Mouse (Mus musculus) heart, embryonic 10.5 days (tissue): ENCODE data around the gene Fam243. TPM values are rescaled to one million over a fixed set of nuclear protein-coding genes. Genes with fewer than 3 reads are reported as not detected.

Experiments
- DNase-seq: peaks from one replicate; pipeline ENCODE4 v3.0.0-alpha.2; 2017; ENCODE audit warnings: low spot score
- H3K27ac ChIP-seq: fragments of 300-500 bp; sonication (generic); 2 replicates; pipeline ENCODE4 v1.5.1; 2016; ENCODE audit warnings: mild to moderate bottlenecking
- H3K27me3 ChIP-seq: fragments of 300-500 bp; sonication (generic); 2 replicates; pipeline ENCODE4 v1.6.1; 2016; ENCODE audit warnings: mild to moderate bottlenecking; ENCODE audit not compliant: poor library complexity, insufficient read depth, severe bottlenecking
- H3K36me3 ChIP-seq: fragments of 300-500 bp; sonication (generic); 2 replicates; pipeline ENCODE4 v1.6.1; 2016; ENCODE audit warnings: mild to moderate bottlenecking, moderate library complexity
- H3K4me1 ChIP-seq: fragments of 300-500 bp; sonication (generic); 2 replicates; pipeline ENCODE4 v1.6.1; 2016; ENCODE audit warnings: mild to moderate bottlenecking
- H3K4me3 ChIP-seq: fragments of 300-500 bp; sonication (generic); 2 replicates; pipeline ENCODE4 v1.5.1; 2016; ENCODE audit warnings: mild to moderate bottlenecking, moderate library complexity
- H3K9me3 ChIP-seq: fragments of 300-500 bp; sonication (generic); 2 replicates; pipeline ENCODE4 v1.6.1; 2016; ENCODE audit warnings: mild to moderate bottlenecking, moderate library complexity
- WGBS: fragments of 180-500 bp; shearing (Covaris S2); methylation state at CpG from one replicate; pipeline ENCODE4 v1.1.7; 2016; 5-methylcytosine and 5-hydroxymethylcytosine counted together
- polyA plus RNA-seq: library from polyadenylated mRNA; unstranded; fragments of >200 nt; fragmentation: Nextera tagmentation; extraction: Ambion mirVana; gene quantifications from 2 replicates; pipeline ENCODE4 v1.2.1, GENCODE M21; 2016

Gene Fam243
- polyA plus RNA-seq, 1 experiment from 2014 or later: not detected

- 43% methylated on average over 13 of the region's 13 CpGs for WGBS
These were observed 25.2 kb upstream of the Fam243 start for GRCm38 (mm10) chr16:92346297-92346916.

DNA sequence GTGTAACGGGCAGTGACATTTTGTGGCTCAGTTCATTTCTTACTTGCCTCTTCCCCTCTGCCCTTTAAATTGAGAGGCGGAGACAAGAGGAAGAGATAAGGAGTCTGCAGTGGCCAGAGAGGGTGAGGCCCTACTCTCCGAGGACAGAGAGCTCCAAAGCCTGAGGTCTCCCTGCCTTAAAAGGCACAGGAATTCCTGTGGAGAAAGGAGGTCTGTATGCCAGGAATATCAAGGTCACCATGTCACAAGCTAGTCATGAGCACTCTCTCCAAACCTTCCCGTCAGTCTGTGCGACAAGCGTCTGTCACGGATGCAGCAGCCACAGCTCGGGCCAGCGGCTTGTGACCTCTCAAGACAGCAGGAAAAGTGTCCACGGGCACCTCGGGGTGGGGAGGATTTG, 23.9 kb upstream of the Fam243 start:
- no peaks in the 10 kb centered on the region for H3K27me3 ChIP-seq
- H3K27ac ChIP-seq: peak overlapping the region; percentile 88
- peaks cover 57% of the 10 kb centered on the region for H3K4me1 ChIP-seq
- 18% methylated on average over 11 of the region's 11 CpGs for WGBS
- H3K4me3 ChIP-seq: no peak overlapping the region
- no peaks in the 10 kb centered on the region for H3K36me3 ChIP-seq
- no peaks in the 10 kb centered on the region for H3K9me3 ChIP-seq
- DNase-seq: peak; percentile 96

More at GRCm38 (mm10) chr16:92346297-92346916, 25.2 kb upstream of the Fam243 start:
- Histone ChIP-seq H3K27me3 (no peaks in the 10 kb centered on the region), H3K9me3 (no peaks in the 10 kb centered on the region), H3K4me1 (peaks cover 46% of the 10 kb centered on the region), H3K36me3 (no peaks in the 10 kb centered on the region), H3K27ac (peak overlapping the region; percentile 88), H3K4me3 (no peak overlapping the region)
- peak; percentile 93 for DNase-seq

- peak overlapping the region; percentile 89 for H3K27ac ChIP-seq
- peak overlapping the region; percentile 49 for H3K4me3 ChIP-seq
- peaks cover 49% of the 10 kb centered on the region for H3K4me1 ChIP-seq
- H3K27me3 ChIP-seq: no peaks in the 10 kb centered on the region
- no peaks in the 10 kb centered on the region for H3K9me3 ChIP-seq
- 12% methylated on average over 27 of the region's 27 CpGs for WGBS
- no peaks in the 10 kb centered on the region for H3K36me3 ChIP-seq
- peak; percentile 92 for DNase-seq
These were observed 19.6 kb upstream of the Fam243 start for GRCm38 (mm10) chr16:92340612-92341511.

- H3K36me3 ChIP-seq: no peaks in the 10 kb centered on the region
- no peak overlapping the region; the same call in 1 of the 2 replicates for H3K27ac ChIP-seq
- peak; percentile 90 for DNase-seq
- no peaks in the 10 kb centered on the region for H3K9me3 ChIP-seq
- H3K4me3 ChIP-seq: no peak overlapping the region
- 8% methylated on average over 9 of the region's 9 CpGs for WGBS
- no peaks in the 10 kb centered on the region for H3K27me3 ChIP-seq
- peaks cover 44% of the 10 kb centered on the region for H3K4me1 ChIP-seq
These were observed 15.0 kb upstream of the Fam243 start for GRCm38 (mm10) chr16:92336280-92336679.

GRCm38 (mm10) chr16:92334600-92334999, 13.4 kb upstream of the Fam243 start:
- Histone ChIP-seq H3K9me3 (no peaks in the 10 kb centered on the region), H3K27me3 (no peaks in the 10 kb centered on the region), H3K27ac (peak overlapping the region; percentile 47; the same call in 1 of the 2 replicates), H3K4me1 (peaks cover 39% of the 10 kb centered on the region), H3K4me3 (no peak overlapping the region), H3K36me3 (no peaks in the 10 kb centered on the region)
- no peak for DNase-seq
- WGBS: 62% methylated on average over 9 of the region's 9 CpGs

DNA sequence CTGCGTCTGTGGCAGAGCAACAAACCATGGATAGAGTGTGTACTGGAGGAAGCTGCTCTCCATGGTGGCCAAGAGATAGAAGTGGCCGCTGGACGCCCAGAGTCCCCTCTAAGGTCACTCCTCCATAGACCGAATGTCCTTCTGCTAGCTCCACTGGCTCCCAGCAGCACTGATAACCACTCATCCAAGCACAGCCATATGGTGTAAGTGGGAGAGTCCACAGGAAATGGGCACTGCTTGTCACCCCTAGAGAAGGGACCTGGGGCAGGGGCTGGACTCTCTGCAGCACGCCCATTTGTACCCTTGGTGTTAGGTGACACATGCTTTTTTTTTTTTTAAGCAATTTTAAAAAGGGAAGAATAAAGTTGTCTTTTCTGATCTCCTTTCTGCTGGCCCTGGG, 9.7 kb upstream of the Fam243 start:
- 49% methylated on average over 5 of the region's 5 CpGs for WGBS
- Histone ChIP-seq H3K9me3 (no peaks in the 10 kb centered on the region), H3K27ac (peak overlapping the region; percentile 13; the same call in 1 of the 2 replicates), H3K4me3 (no peak overlapping the region), H3K36me3 (no peaks in the 10 kb centered on the region), H3K4me1 (peaks cover 35% of the 10 kb centered on the region), H3K27me3 (no peaks in the 10 kb centered on the region)
- no peak for DNase-seq

DNA sequence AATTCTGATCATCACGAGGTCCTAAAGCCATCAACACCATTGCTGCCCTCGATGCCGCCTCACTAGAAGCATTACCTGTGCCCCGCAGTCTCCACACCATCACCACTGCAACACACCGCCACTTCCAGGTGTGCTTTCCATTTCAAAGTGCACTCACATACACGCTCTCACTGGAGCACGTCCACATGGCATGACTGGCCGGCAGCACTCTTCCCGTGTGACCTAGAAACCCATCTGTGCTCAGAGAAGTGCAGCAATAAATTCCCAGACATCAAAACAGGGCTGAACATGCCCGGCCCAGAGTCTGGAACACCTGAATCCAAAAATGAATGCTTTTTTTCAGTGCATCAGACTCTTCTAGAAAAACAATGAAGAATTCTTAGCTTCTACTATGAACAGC, 6.7 kb upstream of the Fam243 start:
- no peak overlapping the region for H3K27ac ChIP-seq
- 86% methylated on average over 10 of the region's 10 CpGs for WGBS
- DNase-seq: no peak
- no peaks in the 10 kb centered on the region for H3K27me3 ChIP-seq
- H3K4me1 ChIP-seq: peaks cover 32% of the 10 kb centered on the region
- no peaks in the 10 kb centered on the region for H3K36me3 ChIP-seq
- no peak overlapping the region for H3K4me3 ChIP-seq
- H3K9me3 ChIP-seq: no peaks in the 10 kb centered on the region

DNA sequence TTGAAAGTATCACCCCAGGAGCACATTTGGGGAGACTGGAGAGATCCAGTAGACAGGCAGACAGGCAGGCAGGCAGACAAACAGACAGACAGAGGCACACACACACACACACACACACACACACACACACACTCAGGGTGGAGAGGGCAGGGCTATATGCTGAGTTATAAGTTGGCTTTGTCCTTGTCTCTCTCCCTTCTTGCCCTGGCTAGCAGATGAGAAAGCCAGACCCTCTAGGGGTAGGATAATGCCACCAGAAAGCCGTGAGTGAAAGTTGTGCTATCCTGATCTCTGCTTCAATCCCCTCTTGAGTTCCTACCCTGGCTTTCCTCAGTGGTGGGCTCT, 3.8 kb upstream of the Fam243 start:
- peaks cover 17% of the 10 kb centered on the region for H3K4me1 ChIP-seq
- H3K36me3 ChIP-seq: no peaks in the 10 kb centered on the region
- H3K9me3 ChIP-seq: no peaks in the 10 kb centered on the region
- H3K4me3 ChIP-seq: no peak overlapping the region
- DNase-seq: no peak
- H3K27ac ChIP-seq: peak overlapping the region; percentile 7; the same call in 1 of the 2 replicates
- H3K27me3 ChIP-seq: no peaks in the 10 kb centered on the region
- 65% methylated on average over 1 of the region's 1 CpGs for WGBS

GRCm38 (mm10) chr16:92324309-92325061, 3.2 kb upstream of the Fam243 start:
- Histone ChIP-seq H3K27me3 (no peaks in the 10 kb centered on the region), H3K4me3 (no peak overlapping the region), H3K27ac (peak overlapping the region; percentile 7; the same call in 1 of the 2 replicates), H3K36me3 (no peaks in the 10 kb centered on the region), H3K4me1 (peaks cover 14% of the 10 kb centered on the region), H3K9me3 (no peaks in the 10 kb centered on the region)
- DNase-seq: no peak
- WGBS: 56% methylated on average over 7 of the region's 7 CpGs

GRCm38 (mm10) chr16:92320361-92320760, 880 bp downstream of the Fam243 start:
- H3K27me3 ChIP-seq: no peaks in the 10 kb centered on the region
- H3K4me3 ChIP-seq: no peak overlapping the region
- DNase-seq: no peak
- peaks cover 11% of the 10 kb centered on the region; the same call in 1 of the 2 replicates for H3K4me1 ChIP-seq
- no peaks in the 10 kb centered on the region for H3K36me3 ChIP-seq
- 88% methylated on average over 3 of the region's 3 CpGs for WGBS
- H3K9me3 ChIP-seq: no peaks in the 10 kb centered on the region
- H3K27ac ChIP-seq: no peak overlapping the region

- whole genome bisulfite sequencing: 57% methylated on average over 20 of the region's 20 CpGs
- H3K9me3 ChIP-seq: no peaks in the 10 kb centered on the region
These were observed 1.7 kb downstream of the Fam243 start for GRCm38 (mm10) chr16:92319353-92320109.

DNA sequence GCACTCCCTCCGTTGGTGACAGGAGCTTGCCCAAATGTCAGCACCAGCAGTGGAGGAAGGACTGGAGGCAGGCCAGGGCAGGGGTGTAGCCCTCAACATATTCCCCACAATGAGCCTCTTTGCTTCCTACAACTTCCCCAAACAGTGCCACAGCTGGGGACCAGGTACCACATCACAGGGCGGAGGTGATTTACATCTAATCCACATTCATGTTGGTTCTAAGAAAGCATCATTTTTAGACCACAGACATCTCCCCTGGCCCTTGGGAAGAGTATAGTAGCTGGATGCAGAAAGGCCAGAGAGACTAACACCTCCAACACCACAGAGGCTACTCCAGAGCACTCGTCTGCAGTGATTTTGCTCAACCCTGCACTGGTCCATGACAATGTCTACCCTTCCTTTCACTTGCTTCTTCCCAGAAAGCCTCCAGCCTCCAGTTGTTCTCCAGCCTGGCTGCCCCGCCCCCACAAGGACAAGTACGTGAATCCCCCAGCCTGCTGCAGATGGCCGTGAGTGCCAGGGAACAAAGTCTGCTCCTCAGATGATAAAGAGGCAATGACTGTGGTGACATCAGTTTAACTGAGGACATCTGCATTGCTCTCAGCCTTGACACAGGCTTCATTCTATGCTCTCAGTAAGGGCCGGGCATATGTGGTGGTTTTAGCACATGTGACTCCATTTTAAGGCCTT, 5.0 kb downstream of the Fam243 start:
- 60% methylated on average over 7 of the region's 7 CpGs for WGBS
- no peak overlapping the region for H3K4me3 ChIP-seq
- H3K27me3 ChIP-seq: no peaks in the 10 kb centered on the region
- peaks cover 21% of the 10 kb centered on the region; the same call in 1 of the 2 replicates for H3K36me3 ChIP-seq
- no peak overlapping the region for H3K27ac ChIP-seq
- DNase-seq: no peak
- no peaks in the 10 kb centered on the region for H3K9me3 ChIP-seq
- H3K4me1 ChIP-seq: peaks cover 10% of the 10 kb centered on the region; the same call in 1 of the 2 replicates

More at GRCm38 (mm10) chr16:92319353-92320109, 1.7 kb downstream of the Fam243 start:
- DNase-seq: no peak
- Histone ChIP-seq H3K27me3 (no peaks in the 10 kb centered on the region), H3K27ac (peak overlapping the region; percentile 29; the same call in 1 of the 2 replicates), H3K36me3 (no peaks in the 10 kb centered on the region), H3K4me1 (peaks cover 10% of the 10 kb centered on the region), H3K4me3 (no peak overlapping the region)
